22 mouse cellular contexts compared by ENCODE assay signal in the genomic region with DNA sequence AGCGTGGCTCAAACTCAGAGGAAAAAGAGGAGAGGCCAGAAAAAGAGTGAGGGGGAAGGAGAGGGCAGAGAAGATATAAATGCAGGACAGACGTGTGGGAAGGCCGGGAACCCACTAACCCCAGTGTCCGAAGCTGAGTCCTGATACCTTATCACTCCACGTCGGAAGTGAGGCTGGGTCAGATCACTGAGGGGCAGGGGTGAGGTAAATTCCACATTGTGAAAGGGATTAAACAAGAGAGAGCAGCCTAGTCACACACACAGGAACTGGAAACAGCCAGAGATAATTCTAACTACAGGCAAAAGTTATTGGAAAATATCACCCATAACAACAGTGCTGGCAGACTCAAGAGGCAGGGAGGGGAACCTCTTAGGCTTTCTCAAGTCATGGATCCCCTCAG. TPM values are rescaled to one million over a fixed set of nuclear protein-coding genes. Genes with fewer than 3 reads are reported as not detected.
DNase-seq lines count a peak whose midpoint lies in the region; ATAC-seq lines count a peak whose summit lies in the region.
"Had no signal": no experiment of that assay in that cellular context is flagged by ENCODE, and none has a peak within 500 bp of the region (broad histone marks: within the 10 kb centered on the region; RNA-seq: fewer than 3 reads in every experiment).

No protein-coding gene starts in this region.

- H3K27me3 ChIP-seq in heart, embryonic 12.5 days (replicated peaks) = no peaks in the 10 kb centered on the region
- H3K27me3 ChIP-seq in heart, embryonic 16.5 days (ENCODE audit: control insufficient read depth, insufficient read depth, low read length) = no peaks in the 10 kb centered on the region
- no peaks in the 10 kb centered on the region for H3K27me3 ChIP-seq in liver, embryonic 13.5 days
- H3K27me3 ChIP-seq in liver, embryonic 15.5 days = no peaks in the 10 kb centered on the region
- H3K27me3 ChIP-seq: embryonic facial prominence, embryonic 15.5 days; forebrain, embryonic 12.5 days; hindbrain, embryonic 13.5 days had no signal

- no peak for DNase-seq in heart, adult 18-20 months
- DNase-seq in heart, postnatal 14 days = no peak
- no peak for DNase-seq in liver, embryonic 13.5 days
- DNase-seq in Muller cell, postnatal 12 days (ENCODE audit: inconsistent ontology term) = no peak
- no peak for DNase-seq in layer of hippocampus, adult 18-20 months (ENCODE audit: low spot score in 2 of 2)
- DNase-seq: adrenal gland, postnatal 10 days; cerebellum, adult 11 months; cerebellum, adult 8-10 months; cerebellum, postnatal 14 days; embryo, embryonic 11 days; gastrocnemius, postnatal 10 days; heart, postnatal 10 days; kidney, adult 11 months had no signal

- peak; percentile 22; the same call in 1 of the 2 replicates for ATAC-seq in heart, embryonic 12.5 days (ENCODE audit: insufficient number of reproducible peaks, low FRiP score)
- ATAC-seq in heart, embryonic 16.5 days (replicated peaks; ENCODE audit: extremely low read depth, insufficient read depth, low FRiP score) = peak; percentile 19; the same call in 1 of the 2 replicates
- no peak for ATAC-seq in liver, embryonic 13.5 days (ENCODE audit: low read depth)
- ATAC-seq in liver, embryonic 15.5 days (ENCODE audit: insufficient read depth) = no peak
- ATAC-seq: forebrain, embryonic 16.5 days; hindbrain, postnatal 0 days had no signal

- no peaks in the 10 kb centered on the region for H3K9me3 ChIP-seq in heart, embryonic 12.5 days (replicated peaks)
- no peaks in the 10 kb centered on the region for H3K9me3 ChIP-seq in heart, embryonic 16.5 days (replicated peaks; ENCODE audit: control insufficient read depth, low read length)
- no peaks in the 10 kb centered on the region for H3K9me3 ChIP-seq in liver, embryonic 13.5 days (replicated peaks)
- H3K9me3 ChIP-seq in liver, embryonic 15.5 days (replicated peaks) = no peaks in the 10 kb centered on the region
- H3K9me3 ChIP-seq: embryonic facial prominence, embryonic 15.5 days; forebrain, embryonic 12.5 days; G1E; hindbrain, embryonic 13.5 days had no signal

- no peak overlapping the region for H3K9ac ChIP-seq in heart, embryonic 12.5 days
- no peak overlapping the region for H3K9ac ChIP-seq in heart, embryonic 16.5 days (ENCODE audit: low read length)
- no peak overlapping the region for H3K9ac ChIP-seq in liver, embryonic 13.5 days
- H3K9ac ChIP-seq in liver, embryonic 15.5 days = no peak overlapping the region
- H3K9ac ChIP-seq: embryonic facial prominence, embryonic 15.5 days; forebrain, embryonic 12.5 days; hindbrain, embryonic 13.5 days had no signal

- no peak overlapping the region for H3K4me3 ChIP-seq in heart, embryonic 12.5 days
- no peak overlapping the region for H3K4me3 ChIP-seq in heart, embryonic 16.5 days (ENCODE audit: low read length)
- peak overlapping the region; percentile 89 for H3K4me3 ChIP-seq in liver, embryonic 13.5 days (replicated peaks)
- peak overlapping the region; percentile 80 for H3K4me3 ChIP-seq in liver, embryonic 15.5 days (replicated peaks)
- H3K4me3 ChIP-seq: embryonic facial prominence, embryonic 15.5 days; forebrain, embryonic 12.5 days; hindbrain, embryonic 13.5 days had no signal

- H3K4me2 ChIP-seq in heart, embryonic 12.5 days = peak overlapping the region; percentile 5; the same call in 1 of the 2 replicates
- H3K4me2 ChIP-seq in heart, embryonic 16.5 days (ENCODE audit: low read depth, low read length) = no peak overlapping the region
- H3K4me2 ChIP-seq in liver, embryonic 13.5 days = peak overlapping the region; percentile 85; the same call in 1 of the 2 replicates
- H3K4me2 ChIP-seq in liver, embryonic 15.5 days = peak overlapping the region; percentile 73
- H3K4me2 ChIP-seq: embryonic facial prominence, embryonic 15.5 days; forebrain, embryonic 12.5 days; hindbrain, embryonic 13.5 days had no signal

- peaks cover 39% of the 10 kb centered on the region for H3K4me1 ChIP-seq in heart, embryonic 12.5 days (replicated peaks)
- H3K4me1 ChIP-seq in heart, embryonic 16.5 days (ENCODE audit: control insufficient read depth, insufficient read depth, low read length) = no peaks in the 10 kb centered on the region
- H3K4me1 ChIP-seq in liver, embryonic 13.5 days (replicated peaks) = peaks cover 97% of the 10 kb centered on the region
- peaks cover 94% of the 10 kb centered on the region for H3K4me1 ChIP-seq in liver, embryonic 15.5 days (replicated peaks)
- H3K4me1 ChIP-seq: embryonic facial prominence, embryonic 15.5 days had no signal

- H3K36me3 ChIP-seq in heart, embryonic 12.5 days = peaks cover 50% of the 10 kb centered on the region
- peaks cover 18% of the 10 kb centered on the region for H3K36me3 ChIP-seq in heart, embryonic 16.5 days (ENCODE audit: control insufficient read depth, insufficient read depth)
- H3K36me3 ChIP-seq in liver, embryonic 13.5 days = peaks cover 100% of the 10 kb centered on the region
- peaks cover 100% of the 10 kb centered on the region for H3K36me3 ChIP-seq in liver, embryonic 15.5 days (replicated peaks)

- peak overlapping the region; percentile 74 for H3K27ac ChIP-seq in heart, embryonic 12.5 days (ENCODE audit: poor library complexity, severe bottlenecking)
- no peak overlapping the region for H3K27ac ChIP-seq in heart, embryonic 16.5 days (ENCODE audit: low read length)
- H3K27ac ChIP-seq in liver, embryonic 13.5 days = peak overlapping the region; percentile 99
- peak overlapping the region; percentile 51 for H3K27ac ChIP-seq in liver, embryonic 15.5 days (replicated peaks)
- H3K27ac ChIP-seq: embryonic facial prominence, embryonic 15.5 days; forebrain, embryonic 12.5 days; hindbrain, embryonic 13.5 days; hindbrain, postnatal 0 days had no signal

- intact Hi-C loops in heart, postnatal 14 days (cut with DNase I) = no loop called here

- 8% methylated on average over 6 of the region's 6 CpGs for WGBS in heart, embryonic 12.5 days
- WGBS in heart, embryonic 16.5 days = 27% methylated on average over 6 of the region's 6 CpGs
- 26% methylated on average over 6 of the region's 6 CpGs for WGBS in liver, embryonic 13.5 days (ENCODE audit: insufficient replicate concordance)
- 43% methylated on average over 6 of the region's 6 CpGs for WGBS in liver, embryonic 15.5 days (ENCODE audit: insufficient replicate concordance)

RNA-seq across cellular contexts. Expression of gene Tmcc2, which starts 29.1 kb away (rescaled TPM):
- 51.1 and 52.9 TPM in 2 replicates for polyA plus RNA-seq in heart, embryonic 12.5 days (2016; fragmentation: Nextera tagmentation; extraction: Ambion mirVana)
- 10 to 100 TPM; 25.0 to 26.0 TPM for total RNA-seq in heart, adult 18-20 months (2021)
- polyA plus RNA-seq in heart, embryonic 16.5 days (2015; fragmentation: Nextera tagmentation; extraction: Ambion mirVana) = 10.6 and 11.1 TPM in 2 replicates
- 10 to 100 TPM; 14.8 to 15.4 TPM for total RNA-seq in heart, postnatal 14 days (2021)
- 456 and 511 TPM in 2 replicates for polyA plus RNA-seq in liver, embryonic 13.5 days (2015; fragmentation: Nextera tagmentation; extraction: Ambion mirVana)
- polyA plus RNA-seq in liver, embryonic 15.5 days (2015; fragmentation: Nextera tagmentation; extraction: Ambion mirVana) = 598 and 710 TPM in 2 replicates
- 100 to 1,000 TPM; 250 to 270 TPM for total RNA-seq in layer of hippocampus, adult 18-20 months (2021)

RNA-seq across cellular contexts. Expression of gene Nuak2, which starts 46.0 kb away (rescaled TPM):
- polyA plus RNA-seq in heart, embryonic 12.5 days (2016; fragmentation: Nextera tagmentation; extraction: Ambion mirVana) = 2.6 and 3.1 TPM in 2 replicates
- 1 to 10 TPM; 4.2 to 4.4 TPM for total RNA-seq in heart, adult 18-20 months (2021)
- 3.4 and 4.3 TPM in 2 replicates for polyA plus RNA-seq in heart, embryonic 16.5 days (2015; fragmentation: Nextera tagmentation; extraction: Ambion mirVana)
- 1 to 10 TPM; 3.6 to 5.4 TPM for total RNA-seq in heart, postnatal 14 days (2021)
- 1.6 and 1.8 TPM in 2 replicates for polyA plus RNA-seq in liver, embryonic 13.5 days (2015; fragmentation: Nextera tagmentation; extraction: Ambion mirVana)
- polyA plus RNA-seq in liver, embryonic 15.5 days (2015; fragmentation: Nextera tagmentation; extraction: Ambion mirVana) = 3.1 and 3.6 TPM in 2 replicates
- 1 to 10 TPM; 1.6 to 1.9 TPM for total RNA-seq in layer of hippocampus, adult 18-20 months (2021)
- polyA plus RNA-seq: G1E had no signal

RNA-seq across cellular contexts. Expression of gene Dstyk, which starts 55.4 kb away (rescaled TPM):
- 13.6 and 14.2 TPM in 2 replicates for polyA plus RNA-seq in heart, embryonic 12.5 days (2016; fragmentation: Nextera tagmentation; extraction: Ambion mirVana)
- 10 to 100 TPM; 15.2 to 15.3 TPM for total RNA-seq in heart, adult 18-20 months (2021)
- 9.1 and 10.5 TPM in 2 replicates for polyA plus RNA-seq in heart, embryonic 16.5 days (2015; fragmentation: Nextera tagmentation; extraction: Ambion mirVana)
- 10 to 100 TPM; 17.7 to 19.0 TPM for total RNA-seq in heart, postnatal 14 days (2021)
- polyA plus RNA-seq in liver, embryonic 13.5 days (2015; fragmentation: Nextera tagmentation; extraction: Ambion mirVana) = 3.7 and 3.8 TPM in 2 replicates
- 4.5 and 5.3 TPM in 2 replicates for polyA plus RNA-seq in liver, embryonic 15.5 days (2015; fragmentation: Nextera tagmentation; extraction: Ambion mirVana)
- total RNA-seq in layer of hippocampus, adult 18-20 months (2021) = 10 to 100 TPM; 53.2 to 53.9 TPM

Comparison
In these comparisons a context has a peak if more than half of its experiments do, and no peak if none do; other contexts are left out.
1. ATAC-seq: peak in heart, embryonic 12.5 days (single experiment) and heart, embryonic 16.5 days (single experiment); none in liver, embryonic 13.5 days (single experiment) and liver, embryonic 15.5 days (single experiment).
2. H3K4me3 ChIP-seq: peak in liver, embryonic 13.5 days (single experiment) and liver, embryonic 15.5 days (single experiment); none in heart, embryonic 12.5 days (single experiment) and heart, embryonic 16.5 days (single experiment).